Mouse (Mus musculus) liver, postnatal 0 days (tissue): ENCODE results near the gene Cyth1. TPM values are rescaled to one million over a fixed set of nuclear protein-coding genes. Genes with fewer than 3 reads are reported as not detected.

Experiments
- ATAC-seq: fragments of 200-750 bp; cut with Nextera tagmentation; 2 replicates; pipeline ENCODE4 v1.8.0; 2017; ENCODE audit warnings: mild to moderate bottlenecking, moderate library complexity
- DNase-seq: peaks from one replicate; pipeline ENCODE4 v3.0.0-alpha.2; 2016
- H3K27ac ChIP-seq: fragments of 300-500 bp; sonication (generic); 2 replicates; pipeline ENCODE4 v1.5.1; 2014; ENCODE audit warnings: antibody characterized with exemption, moderate library complexity, mild to moderate bottlenecking, low read depth
- H3K27me3 ChIP-seq: fragments of 300-500 bp; sonication (generic); 2 replicates; pipeline ENCODE4 v1.6.1; 2014; ENCODE audit warnings: low read length, control low read depth, mixed read lengths; ENCODE audit not compliant: insufficient read depth
- H3K36me3 ChIP-seq: fragments of 300-500 bp; sonication (generic); replicated peaks from 2 replicates; pipeline ENCODE4 v1.6.1; 2014; ENCODE audit warnings: mild to moderate bottlenecking, control low read depth, low read length, moderate library complexity, mixed read lengths; ENCODE audit not compliant: insufficient read depth
- H3K4me1 ChIP-seq: fragments of 300-500 bp; sonication (generic); 2 replicates; pipeline ENCODE4 v1.6.1; 2014; ENCODE audit warnings: antibody characterized with exemption, mild to moderate bottlenecking, control low read depth; ENCODE audit not compliant: insufficient read depth
- H3K4me2 ChIP-seq: fragments of 300-500 bp; sonication (generic); 2 replicates; pipeline ENCODE4 v1.6.1; 2014; ENCODE audit warnings: low read depth, mild to moderate bottlenecking, low read length, moderate library complexity, mixed read lengths
- H3K4me3 ChIP-seq: fragments of 300-500 bp; sonication (generic); 2 replicates; pipeline ENCODE4 v1.5.1; 2014; ENCODE audit warnings: low read depth, low read length
- H3K9ac ChIP-seq: fragments of 300-500 bp; sonication (generic); replicated peaks from 2 replicates; pipeline ENCODE4 v1.6.1; 2014; ENCODE audit warnings: mild to moderate bottlenecking, moderate library complexity
- H3K9me3 ChIP-seq: fragments of 300-500 bp; sonication (generic); 2 replicates; pipeline ENCODE4 v1.6.1; 2016; ENCODE audit warnings: mild to moderate bottlenecking, control low read depth, low read length, mixed read lengths
- CTCF ChIP-seq: sonication (generic); IDR thresholded peaks from 2 replicates; pipeline ENCODE4 v1.5.1; 2016; ENCODE audit warnings: antibody characterized with exemption, low read depth
- EP300 ChIP-seq: IDR thresholded peaks from 2 replicates; pipeline ENCODE4 v1.6.1; 2016; ENCODE audit warnings: antibody characterized with exemption, low read depth, mild to moderate bottlenecking
- WGBS: fragments of 180-500 bp; shearing (Covaris S2); extraction: QIAGEN DNeasy Blood & Tissue Kit; methylation state at CpG from one replicate; pipeline ENCODE4 v1.1.7; 2014; ENCODE audit not compliant: insufficient replicate concordance; 5-methylcytosine and 5-hydroxymethylcytosine counted together
- polyA plus RNA-seq: library from polyadenylated mRNA; unstranded; fragments of >200 nt; fragmentation: Nextera tagmentation; extraction: Ambion mirVana; gene quantifications from 2 replicates; pipeline ENCODE4 v1.2.1, GENCODE M21; 2015

The Cyth1 gene
- polyA plus RNA-seq, 1 experiment from 2014 or later: 7.0 TPM

DNA sequence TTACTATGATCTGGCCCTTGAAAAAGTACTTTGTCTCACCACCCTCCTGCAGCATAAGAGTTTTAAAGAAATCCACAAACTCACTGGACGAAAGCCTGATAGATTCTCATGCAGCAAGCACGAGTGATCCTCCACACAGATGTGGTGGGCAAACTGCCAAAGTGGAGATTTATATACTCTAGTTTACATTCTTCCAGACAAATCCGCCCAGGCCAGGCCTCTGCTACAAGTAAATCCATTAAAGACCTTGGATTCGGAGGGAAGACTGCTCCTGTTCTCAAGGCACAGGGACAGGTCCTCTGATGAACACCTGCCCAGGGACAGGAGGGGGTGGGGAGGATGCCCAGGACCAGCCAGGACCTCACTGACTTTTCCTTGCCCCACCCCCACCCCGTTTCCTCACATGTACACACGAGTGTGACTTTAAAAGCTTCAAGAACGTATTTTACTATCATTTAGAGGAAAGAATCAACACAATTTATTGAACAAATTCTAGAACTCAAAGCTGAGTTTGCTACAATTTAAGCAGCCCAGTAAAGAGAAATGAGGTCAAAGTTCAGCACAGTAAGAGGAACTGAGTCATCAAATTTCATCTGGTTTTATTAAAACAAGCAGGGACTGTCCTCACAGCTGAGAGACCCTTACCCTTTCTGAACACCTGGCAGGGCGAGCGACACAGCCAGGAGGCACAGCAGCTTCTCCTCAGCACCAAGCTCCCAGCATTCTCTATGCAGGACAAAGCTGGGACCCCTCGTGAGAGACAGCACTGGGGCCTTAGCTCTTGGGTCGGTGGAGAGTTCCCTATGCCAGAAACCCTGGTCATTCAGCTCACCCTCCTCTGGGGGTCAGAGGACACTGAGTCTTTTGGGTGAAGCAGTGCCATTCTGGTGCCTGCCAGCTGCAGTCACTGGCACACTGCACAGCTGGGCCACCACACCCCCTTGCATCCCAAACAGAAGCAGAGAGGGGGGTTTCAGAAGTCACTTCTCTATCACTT is 47.3 kb downstream of the Cyth1 start:
- H3K4me1 ChIP-seq: peaks cover 71% of the 10 kb centered on the region

DNA sequence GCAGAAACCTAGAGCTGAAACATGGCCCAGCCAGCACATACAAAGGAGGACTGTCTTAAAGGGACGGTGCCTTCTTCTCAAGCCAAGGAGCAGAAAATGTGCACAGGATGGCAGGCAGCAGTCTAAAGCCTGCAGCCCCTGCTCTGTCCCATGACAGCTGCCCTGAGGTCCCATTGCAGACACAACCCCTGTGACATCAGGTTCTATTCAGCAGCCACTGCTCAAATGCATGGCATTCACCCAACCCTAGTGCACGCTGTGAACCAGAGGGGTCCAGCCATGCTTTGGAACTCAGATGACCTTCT is 50.1 kb downstream of the Cyth1 start:
- H3K36me3 ChIP-seq: no peaks in the 10 kb centered on the region
- DNase-seq: no peak
- H3K27me3 ChIP-seq: no peaks in the 10 kb centered on the region
- no peak overlapping the region for H3K4me3 ChIP-seq
- no peak for TF ChIP-seq EP300
- TF ChIP-seq CTCF: no peak
- H3K4me1 ChIP-seq: peaks cover 80% of the 10 kb centered on the region
- no peaks in the 10 kb centered on the region for H3K9me3 ChIP-seq
- ATAC-seq: no peak
- H3K9ac ChIP-seq: no peak overlapping the region
- no peak overlapping the region for H3K27ac ChIP-seq
- 62% methylated on average over 2 of the region's 2 CpGs for WGBS
- H3K4me2 ChIP-seq: no peak overlapping the region

More for the DNA sequence above, 47.3 kb downstream of the Cyth1 start:
- peak overlapping the region; percentile 30; the same call in 1 of the 2 replicates for H3K9ac ChIP-seq
- DNase-seq (no peak), ATAC-seq (no peak)
- TF ChIP-seq EP300 (no peak), CTCF (no peak)
- WGBS: 42% methylated on average over 11 of the region's 11 CpGs
- H3K27me3 ChIP-seq: no peaks in the 10 kb centered on the region
- H3K4me3 ChIP-seq: no peak overlapping the region
- no peaks in the 10 kb centered on the region for H3K9me3 ChIP-seq
- H3K36me3 ChIP-seq: no peaks in the 10 kb centered on the region; the same call in 1 of the 2 replicates
- peak overlapping the region; percentile 23; the same call in 1 of the 2 replicates for H3K4me2 ChIP-seq
- H3K27ac ChIP-seq: peak overlapping the region; percentile 52

DNA sequence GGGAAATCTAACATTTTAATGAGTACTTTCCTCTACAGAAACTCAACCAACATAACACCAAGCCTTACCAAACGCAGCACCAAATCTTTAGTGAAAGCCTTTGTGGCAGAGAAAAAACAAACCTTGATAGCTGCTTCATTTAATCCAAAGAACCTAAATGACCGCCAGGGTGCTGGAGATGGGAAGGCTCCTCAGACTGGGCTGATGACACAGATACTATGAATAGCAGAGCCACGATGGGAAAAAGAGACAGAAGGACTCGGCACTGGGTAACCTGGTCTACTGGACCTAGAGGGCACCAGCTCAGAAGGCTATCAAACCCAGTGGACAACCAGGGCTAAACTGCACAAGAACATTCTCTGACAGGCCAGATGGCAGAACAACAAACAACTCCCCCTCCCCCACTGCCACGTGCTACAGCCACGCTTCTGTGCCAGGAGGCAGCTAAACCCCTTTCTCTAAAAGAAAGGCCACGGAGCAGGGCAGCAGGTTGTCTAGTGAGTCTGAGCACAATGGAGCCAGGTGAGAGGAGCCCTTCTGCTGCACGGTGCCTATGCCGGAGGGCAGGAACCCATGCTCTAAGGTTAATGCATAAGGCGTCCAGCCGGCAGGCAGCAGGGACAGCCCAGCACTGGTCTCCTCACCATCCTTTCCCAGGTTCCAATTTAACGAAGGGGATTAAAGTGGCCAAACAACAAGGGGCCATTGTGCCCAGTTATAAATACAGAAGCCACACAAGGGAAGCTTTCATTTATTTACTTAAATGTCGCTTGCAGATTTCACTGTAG is 50.7 kb downstream of the Cyth1 start:
- TF ChIP-seq CTCF: no peak
- TF ChIP-seq EP300: no peak
- no peak overlapping the region for H3K4me3 ChIP-seq
- peaks cover 74% of the 10 kb centered on the region for H3K4me1 ChIP-seq
- H3K27ac ChIP-seq: no peak overlapping the region
- 62% methylated on average over 13 of the region's 13 CpGs for WGBS
- no peaks in the 10 kb centered on the region for H3K9me3 ChIP-seq
- H3K9ac ChIP-seq: no peak overlapping the region
- H3K4me2 ChIP-seq: peak overlapping the region; percentile 35; the same call in 1 of the 2 replicates
- no peaks in the 10 kb centered on the region for H3K27me3 ChIP-seq
- DNase-seq (peak; percentile 64), ATAC-seq (peak; percentile 43; the same call in 1 of the 2 replicates)
- no peaks in the 10 kb centered on the region for H3K36me3 ChIP-seq

DNA sequence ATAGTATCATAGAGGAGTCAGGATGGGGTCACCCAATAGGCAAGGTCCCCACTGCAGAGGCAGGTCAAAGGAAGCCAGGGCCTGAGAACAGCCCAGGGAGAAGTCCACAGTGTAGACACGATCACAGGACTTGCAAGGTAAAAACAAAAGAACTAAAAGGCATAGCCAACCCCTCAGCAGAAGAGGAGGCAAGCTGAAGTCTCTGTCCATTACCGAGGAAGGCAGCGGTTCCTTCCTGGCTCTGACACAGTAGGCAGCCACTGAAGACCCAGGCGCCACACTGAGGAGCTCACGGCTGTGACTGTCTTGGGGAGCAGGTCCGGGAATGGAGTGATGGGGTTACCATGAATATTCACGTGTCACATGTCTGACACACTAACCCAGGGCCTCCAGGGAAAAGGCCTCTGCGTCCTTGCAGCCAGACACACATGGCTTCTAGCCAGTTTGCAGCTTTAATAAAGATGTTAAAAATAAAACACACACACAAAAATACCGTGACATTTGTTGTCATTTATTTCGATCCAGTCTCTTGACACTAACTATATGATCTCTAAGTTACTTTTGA is 51.5 kb downstream of the Cyth1 start:
- Histone ChIP-seq H3K27me3 (no peaks in the 10 kb centered on the region), H3K27ac (no peak overlapping the region), H3K4me2 (no peak overlapping the region), H3K9me3 (no peaks in the 10 kb centered on the region), H3K4me1 (peaks cover 66% of the 10 kb centered on the region), H3K36me3 (0 out of 2 replicates have a peak, but pooled peaks cover 4% of the 10 kb centered on the region), H3K4me3 (no peak overlapping the region), H3K9ac (no peak overlapping the region)
- WGBS: 66% methylated on average over 10 of the region's 10 CpGs
- ATAC-seq (no peak), DNase-seq (no peak)
- no peak for TF ChIP-seq CTCF
- TF ChIP-seq EP300: no peak

DNA sequence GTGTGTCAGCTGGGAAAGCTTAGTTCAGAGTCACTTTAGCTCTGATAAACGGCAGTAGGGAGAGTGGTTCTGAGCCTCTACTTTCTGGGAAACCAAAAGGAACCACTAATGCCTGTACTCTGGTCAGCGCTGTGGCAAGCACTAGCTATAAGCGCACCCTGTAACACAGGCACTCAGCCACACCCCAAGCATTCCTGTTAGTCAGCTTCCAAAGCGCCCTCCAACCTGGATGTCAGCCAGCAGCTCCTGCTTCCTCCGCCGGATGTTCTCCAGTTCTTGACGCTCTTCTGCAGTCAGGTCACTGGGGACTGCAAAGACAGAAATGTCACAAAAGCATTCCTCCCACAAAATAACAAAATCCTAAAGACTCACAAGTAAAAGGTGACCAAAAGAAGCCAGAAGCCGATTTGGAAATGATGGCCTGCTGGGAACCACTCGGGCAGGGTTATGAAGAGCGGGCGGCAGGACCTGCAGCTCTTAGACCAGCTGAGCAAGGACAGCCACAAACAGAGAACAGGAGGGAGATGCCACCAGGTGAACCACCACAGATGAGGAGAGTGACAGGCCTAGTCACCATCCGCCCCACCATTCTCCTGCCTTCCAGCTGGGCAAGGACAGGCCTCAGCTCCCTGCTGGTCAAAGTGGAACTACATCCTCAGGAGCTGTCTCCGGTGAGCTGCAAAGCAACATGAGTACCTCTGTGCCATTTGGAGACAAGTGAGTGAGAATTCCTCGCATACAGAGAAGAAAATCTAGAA is 54.8 kb downstream of the Cyth1 start:
- 67% methylated on average over 14 of the region's 14 CpGs for WGBS
- peaks cover 37% of the 10 kb centered on the region for H3K4me1 ChIP-seq
- ATAC-seq (no peak), DNase-seq (peak; percentile 44)
- 0 out of 2 replicates have a peak, but pooled peaks have one; percentile 8 for TF ChIP-seq CTCF
- no peak for TF ChIP-seq EP300
- no peaks in the 10 kb centered on the region for H3K9me3 ChIP-seq
- H3K36me3 ChIP-seq: peaks cover 14% of the 10 kb centered on the region
- H3K4me2 ChIP-seq: no peak overlapping the region
- H3K4me3 ChIP-seq: no peak overlapping the region
- H3K27ac ChIP-seq: peak overlapping the region; percentile 35; the same call in 1 of the 2 replicates
- no peak overlapping the region for H3K9ac ChIP-seq
- H3K27me3 ChIP-seq: no peaks in the 10 kb centered on the region
